Mouse (Mus musculus) left cerebral cortex, postnatal 4 days (tissue): ENCODE measurements at regions not wholly inside any gene's neighbourhood (a gene's known extent, or its start where the extent isn't known, plus 50 kb on each side); places are given as distances from the start of the nearest gene placed in this dataset.
"Not testable (repeated sequence)": the region's sequence is repeated elsewhere in the genome, so short reads cannot be mapped to it uniquely, and the experiment has no call there.

Source experiments
- DNase-seq: peaks from one replicate; pipeline ENCODE4 v3.0.0-alpha.2; 2022
- intact Hi-C: fragments of 180-260 bp; cut with DNase I; formaldehyde crosslinking; loops from one replicate; pipeline ENCODE4 v1.15.1; 2025

GRCm38 (mm10) chr8:90058631-90059166 is 289.4 kb downstream of the Tox3 start:
- intact Hi-C loops: no loop called here
- no peak for DNase-seq

- intact Hi-C loops: no loop called here
- no peak for DNase-seq
Observed at GRCm38 (mm10) chr8:90056331-90056730, 291.8 kb downstream of the Tox3 start.

- DNase-seq: no peak
- intact Hi-C loops: no loop called here
Observed at GRCm38 (mm10) chr8:90046779-90047178, 301.4 kb downstream of the Tox3 start.

- no peak for DNase-seq
- intact Hi-C loops: no loop called here
Observed at GRCm38 (mm10) chr8:90036436-90036835, 311.7 kb downstream of the Tox3 start.

GRCm38 (mm10) chr8:90032572-90032971 is 315.6 kb downstream of the Tox3 start:
- intact Hi-C loops: no loop called here
- no peak for DNase-seq

- no peak for DNase-seq
- intact Hi-C loops: no loop called here
Observed at GRCm38 (mm10) chr8:90031220-90031619, 316.9 kb downstream of the Tox3 start.

GRCm38 (mm10) chr8:90017958-90018357 is 330.2 kb downstream of the Tox3 start:
- DNase-seq, intact Hi-C loops: not testable (repeated sequence)

GRCm38 (mm10) chr8:90013755-90014154 is 334.4 kb downstream of the Tox3 start:
- no peak for DNase-seq
- intact Hi-C loops: no loop called here

GRCm38 (mm10) chr8:90011682-90012409 is 336.3 kb downstream of the Tox3 start:
- intact Hi-C loops: no loop called here
- no peak for DNase-seq

- intact Hi-C loops: loop anchor here (10.0 kb wide), 2 partner anchors 235 to 335 kb away; partner anchors contain the start of gene Tox3
- no peak for DNase-seq
Observed at GRCm38 (mm10) chr8:90009431-90009830, 338.7 kb downstream of the Tox3 start.

- intact Hi-C loops: loop anchor here (2.0 to 10.0 kb wide), 3 partner anchors 244 to 656 kb away; partner anchors contain the start of gene Tox3
- peak; percentile 87 for DNase-seq
Observed at GRCm38 (mm10) chr8:90000899-90001640, 347.1 kb downstream of the Tox3 start.

GRCm38 (mm10) chr8:89993743-89994142 is 354.4 kb downstream of the Tox3 start:
- peak; percentile 28 for DNase-seq
- intact Hi-C loops: no loop called here

GRCm38 (mm10) chr8:89983859-89984258 is 364.3 kb downstream of the Tox3 start:
- intact Hi-C loops: no loop called here
- no peak for DNase-seq

- no peak for DNase-seq
- intact Hi-C loops: no loop called here
Observed at GRCm38 (mm10) chr8:89982551-89982950, 365.6 kb downstream of the Tox3 start.

- no peak for DNase-seq
- intact Hi-C loops: no loop called here
Observed at GRCm38 (mm10) chr8:89981320-89981719, 366.8 kb downstream of the Tox3 start.

GRCm38 (mm10) chr8:89980441-89980840 is 367.7 kb downstream of the Tox3 start:
- intact Hi-C loops: no loop called here

GRCm38 (mm10) chr8:89962799-89963198 is 385.3 kb downstream of the Tox3 start:
- intact Hi-C loops: no loop called here
- DNase-seq: no peak

More at GRCm38 (mm10) chr8:89980441-89980840, 367.7 kb downstream of the Tox3 start:
- DNase-seq: no peak

- no peak for DNase-seq
- intact Hi-C loops: no loop called here
Observed at GRCm38 (mm10) chr8:89957486-89957885, 390.7 kb downstream of the Tox3 start.

- intact Hi-C loops: no loop called here
- no peak for DNase-seq
Observed at GRCm38 (mm10) chr8:89956482-89957020, 391.6 kb downstream of the Tox3 start.

- intact Hi-C loops: no loop called here
- DNase-seq: peak; percentile 42
Observed at GRCm38 (mm10) chr8:89938836-89939235, 409.3 kb downstream of the Tox3 start.

- DNase-seq: peak; percentile 3
- intact Hi-C loops: no loop called here
Observed at GRCm38 (mm10) chr8:89934521-89934920, 413.6 kb downstream of the Tox3 start.
